Mouse (Mus musculus) heart, postnatal 25 days (tissue): Measurements from ENCODE around the gene Ilkap. TPM values are rescaled to one million over a fixed set of nuclear protein-coding genes. Genes with fewer than 3 reads are reported as not detected.

ENCODE experiments used
- total RNA-seq, 2 experiments: library from RNA; stranded (reverse); gene quantifications; 2 replicates each; pipeline ENCODE4 v1.2.3; 2021

Gene Ilkap
- total RNA-seq, 2 experiments from 2014 or later: 41.3 to 48.1 TPM

Other genes with a start within 250 kb of the Ilkap start
- gene Ramp1, start 219.0 kb downstream of the Ilkap start, total RNA-seq: 10 to 100 TPM in 1 of 2 experiments, 1 to 10 TPM in 1; 7.7 to 10.1 TPM
- gene Ube2f, start 148.5 kb downstream of the Ilkap start, total RNA-seq: 10 to 100 TPM; 48.7 to 49.3 TPM
- gene Scly, start 100.5 kb downstream of the Ilkap start, total RNA-seq: 10 to 100 TPM; 17.7 to 18.8 TPM
- under 1 TPM in 1 of 2 experiments, not detected in 1; 0.05 TPM for gene Espnl, start 76.7 kb downstream of the Ilkap start, total RNA-seq
- 10 to 100 TPM; 46.3 to 52.0 TPM for gene Klhl30, start 47.8 kb downstream of the Ilkap start, total RNA-seq
- gene Erfe, start 32.4 kb downstream of the Ilkap start, total RNA-seq: under 1 TPM in 1 of 2 experiments, not detected in 1; 0.26 TPM
- gene Hes6, start 15.2 kb upstream of the Ilkap start, total RNA-seq: 10 to 100 TPM; 16.6 to 18.3 TPM
- gene Per2, start 60.5 kb upstream of the Ilkap start, total RNA-seq: 10 to 100 TPM in 1 of 2 experiments, 1 to 10 TPM in 1; 2.1 to 11.7 TPM
- 1 to 10 TPM; 5.7 to 5.9 TPM for gene Traf3ip1, start 95.8 kb upstream of the Ilkap start, total RNA-seq
- gene Asb1, start 141.7 kb upstream of the Ilkap start, total RNA-seq: 10 to 100 TPM; 16.1 to 17.3 TPM